Mouse (Mus musculus): ENCODE data around the gene Tmem107.

DNA sequence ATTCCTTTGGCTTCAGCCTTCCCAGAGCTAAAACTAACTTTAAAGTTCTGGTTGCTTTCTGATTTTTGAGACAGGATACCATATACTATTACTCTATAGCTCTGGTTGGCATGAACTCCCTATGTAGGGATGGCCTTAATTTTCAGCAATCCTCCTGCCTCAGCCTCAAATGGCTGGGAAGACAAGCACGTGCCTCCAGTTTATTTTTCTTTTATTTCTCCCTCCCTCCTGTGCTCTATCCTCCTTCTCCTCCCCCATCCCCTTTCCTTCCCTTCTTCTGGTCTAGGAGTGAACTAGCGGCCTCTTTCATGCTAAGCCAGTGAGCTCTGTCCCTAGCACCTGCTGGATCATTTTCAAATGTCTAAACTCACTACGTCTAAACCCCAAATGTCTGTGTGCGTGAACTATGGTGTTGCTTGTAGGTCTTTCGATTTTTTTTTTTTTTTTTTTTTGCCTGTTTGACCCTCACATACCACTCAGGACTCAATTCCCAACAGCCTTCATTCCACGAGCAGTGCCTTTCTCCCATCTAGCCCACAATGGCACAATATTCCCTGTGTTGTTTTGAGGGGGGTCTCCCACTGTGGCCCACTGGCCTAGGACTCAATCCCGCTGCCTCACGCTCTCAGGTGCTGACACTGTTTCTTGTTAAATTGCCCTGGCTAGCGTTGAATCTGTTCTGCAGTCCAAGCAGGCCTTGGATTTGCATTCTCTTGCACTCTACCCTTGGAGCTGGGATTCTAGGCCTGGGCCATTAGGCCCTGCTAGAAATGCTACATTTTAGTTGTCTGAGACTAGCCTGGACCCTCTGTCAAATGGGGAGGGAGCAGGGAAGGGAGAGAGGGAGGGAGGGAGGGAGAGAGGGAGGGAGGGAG is 6.1 kb upstream of the Tmem107 start:
- TF ChIP-seq HCFC1 (IDR thresholded peaks at IDR 0.05; ENCODE audit: borderline replicate concordance, insufficient read depth, low read length) (no peak), CHD2 (IDR thresholded peaks at IDR 0.05; ENCODE audit: low read depth, low read length) (no peak), MAFK (IDR thresholded peaks at IDR 0.05; ENCODE audit: insufficient read depth, low read depth, low read length) (no peak), ZNF384 (IDR thresholded peaks at IDR 0.05; ENCODE audit: low read depth, low read length) (no peak), ZC3H11A (IDR thresholded peaks at IDR 0.05; ENCODE audit: borderline replicate concordance, low read depth, low read length) (no peak)
